Mouse (Mus musculus) midbrain, postnatal 0 days (tissue): ENCODE data around the gene R3hdm4. TPM values are rescaled to one million over a fixed set of nuclear protein-coding genes. Genes with fewer than 3 reads are reported as not detected.
A peak's percentile ranks its signal among the peaks of the same experiment; 100 is the strongest.

Experiments
- ATAC-seq: fragments of 200-750 bp; cut with Nextera tagmentation; 2 replicates; pipeline ENCODE4 v1.8.0; 2017; ENCODE audit warnings: moderate number of reproducible peaks, mild to moderate bottlenecking, moderate TSS enrichment, moderate library complexity; ENCODE audit not compliant: low FRiP score
- DNase-seq: peaks from one replicate; pipeline ENCODE4 v3.0.0-alpha.2; 2015; ENCODE audit warnings: low spot score
- H3K27ac ChIP-seq: fragments of 300-500 bp; sonication (generic); 2 replicates; pipeline ENCODE4 v1.5.1; 2014; ENCODE audit warnings: low read depth, mild to moderate bottlenecking, low read length, mixed read lengths
- H3K27me3 ChIP-seq: fragments of 300-500 bp; sonication (generic); 2 replicates; pipeline ENCODE4 v1.6.1; 2014; ENCODE audit warnings: low read length, control low read depth, mixed read lengths; ENCODE audit not compliant: insufficient read depth
- H3K36me3 ChIP-seq: fragments of 300-500 bp; sonication (generic); 2 replicates; pipeline ENCODE4 v1.6.1; 2014; ENCODE audit warnings: low read length, control low read depth, mixed read lengths; ENCODE audit not compliant: insufficient read depth
- H3K4me1 ChIP-seq: fragments of 300-500 bp; sonication (generic); 2 replicates; pipeline ENCODE4 v1.6.1; 2014; ENCODE audit warnings: mild to moderate bottlenecking, control low read depth, antibody characterized with exemption, low read length, mixed read lengths; ENCODE audit not compliant: insufficient read depth
- H3K4me2 ChIP-seq: fragments of 300-500 bp; sonication (generic); 2 replicates; pipeline ENCODE4 v1.6.1; 2014; ENCODE audit warnings: low read depth, mild to moderate bottlenecking, low read length, mixed read lengths; ENCODE audit not compliant: poor library complexity, severe bottlenecking
- H3K4me3 ChIP-seq: fragments of 300-500 bp; sonication (generic); 2 replicates; pipeline ENCODE4 v1.5.1; 2014; ENCODE audit warnings: low read depth, mild to moderate bottlenecking, low read length, moderate library complexity
- H3K9ac ChIP-seq: fragments of 300-500 bp; sonication (generic); replicated peaks from 2 replicates; pipeline ENCODE4 v1.6.1; 2014; ENCODE audit warnings: mild to moderate bottlenecking, low read length, moderate library complexity, mixed read lengths; ENCODE audit not compliant: poor library complexity, severe bottlenecking
- H3K9me3 ChIP-seq: fragments of 300-500 bp; sonication (generic); 2 replicates; pipeline ENCODE4 v1.6.1; 2016; ENCODE audit warnings: low read length, control low read depth
- CTCF ChIP-seq: IDR thresholded peaks from 2 replicates; pipeline ENCODE4 v1.5.1; 2016; ENCODE audit warnings: antibody characterized with exemption, mild to moderate bottlenecking
- WGBS: fragments of 180-500 bp; shearing (Covaris S2); extraction: QIAGEN DNeasy Blood & Tissue Kit; methylation state at CpG from one replicate; pipeline ENCODE4 v1.1.7; 2014; 5-methylcytosine and 5-hydroxymethylcytosine counted together
- polyA plus RNA-seq: library from polyadenylated mRNA; unstranded; fragments of >200 nt; fragmentation: Nextera tagmentation; extraction: Ambion mirVana; gene quantifications from 2 replicates; pipeline ENCODE4 v1.2.1, GENCODE M21; 2015
- total RNA-seq: library from RNA; depleted of rRNA; stranded (reverse); fragments of >200 nt; gene quantifications from 2 replicates; pipeline ENCODE4 v1.2.3, GENCODE M21; 2014

Gene R3hdm4
- total and polyA plus RNA-seq, 2 experiments from 2014 or later: 118 to 301 TPM

DNA sequence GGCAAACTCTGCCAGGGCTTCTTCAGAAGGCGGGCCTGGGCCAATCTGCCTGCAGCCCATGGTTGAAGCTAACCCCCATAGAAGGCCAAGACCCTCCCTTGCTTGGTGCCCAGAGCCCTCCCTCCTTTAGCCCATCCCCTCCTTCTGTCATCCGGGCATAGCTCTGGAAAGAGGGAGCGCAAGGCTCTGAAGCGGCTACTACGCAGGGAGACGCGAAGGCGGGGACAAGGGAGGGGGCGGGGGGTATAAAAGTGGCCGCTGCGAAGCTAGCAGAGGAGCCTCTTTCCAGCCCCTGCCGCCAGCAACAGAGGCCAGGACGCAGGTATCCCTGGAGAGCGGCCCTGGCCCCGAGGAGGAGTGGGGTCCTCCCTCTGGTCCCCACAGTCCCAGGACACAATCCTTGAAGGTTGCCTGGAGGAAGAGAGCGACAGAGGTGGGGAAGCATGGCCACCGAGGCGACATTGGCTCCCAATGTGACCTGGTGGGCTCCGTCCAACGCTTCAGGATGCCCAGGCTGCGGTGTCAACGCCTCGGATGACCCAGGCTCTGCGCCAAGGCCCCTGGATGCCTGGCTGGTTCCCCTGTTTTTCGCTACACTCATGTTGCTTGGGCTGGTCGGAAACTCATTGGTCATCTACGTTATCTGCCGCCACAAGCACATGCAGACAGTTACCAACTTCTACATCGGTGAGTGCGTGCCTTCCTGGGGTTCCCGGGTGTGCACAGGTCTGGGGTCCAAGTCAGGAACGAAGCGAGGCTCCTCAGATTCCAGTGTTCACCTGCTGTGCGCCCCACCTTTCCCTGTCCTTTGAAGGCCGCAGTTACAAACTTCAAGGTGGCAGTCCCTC lies 2.6 kb downstream of the R3hdm4 start:
- no peak for TF ChIP-seq CTCF
- 6% methylated on average over 35 of the region's 35 CpGs for WGBS
- no peak overlapping the region for H3K9ac ChIP-seq
- no peak for ATAC-seq
- no peak for DNase-seq
- peaks cover 18% of the 10 kb centered on the region for H3K4me1 ChIP-seq
- H3K27ac ChIP-seq: no peak overlapping the region
- H3K9me3 ChIP-seq: no peaks in the 10 kb centered on the region
- H3K4me2 ChIP-seq: no peak overlapping the region; the same call in 1 of the 2 replicates
- no peak overlapping the region; the same call in 1 of the 2 replicates for H3K4me3 ChIP-seq
- no peaks in the 10 kb centered on the region for H3K36me3 ChIP-seq
- peaks cover 48% of the 10 kb centered on the region for H3K27me3 ChIP-seq

DNA sequence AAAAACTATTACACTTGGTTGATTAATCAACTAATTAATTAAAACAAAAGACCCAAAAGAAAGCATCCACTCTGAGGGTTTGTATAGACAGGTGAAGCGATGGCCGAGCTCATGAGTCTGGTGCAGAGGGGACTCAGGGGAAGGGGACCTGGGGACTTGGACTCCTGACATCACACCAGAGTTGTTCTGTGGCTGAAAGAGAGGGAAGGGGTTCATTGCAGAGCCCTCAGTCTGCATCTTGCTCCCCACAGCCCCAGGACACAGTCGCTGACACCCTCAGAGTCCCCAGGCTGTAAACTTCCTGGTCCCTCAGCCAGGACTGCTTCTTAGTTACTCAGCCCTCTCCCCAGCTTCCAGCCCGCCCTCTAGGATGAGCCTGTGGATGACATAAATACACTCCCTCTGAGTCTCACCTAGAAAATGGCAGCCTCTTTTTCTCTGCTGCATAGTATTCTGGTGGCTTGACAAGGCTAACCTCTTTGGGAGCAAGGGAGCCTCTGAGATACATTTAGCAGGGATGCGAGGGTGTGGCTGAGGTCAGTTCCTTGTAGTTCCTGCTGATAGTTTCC lies 3.4 kb downstream of the R3hdm4 start:
- 63% methylated on average over 5 of the region's 5 CpGs for WGBS
- Histone ChIP-seq H3K27ac (no peak overlapping the region), H3K9me3 (no peaks in the 10 kb centered on the region), H3K4me1 (peaks cover 18% of the 10 kb centered on the region), H3K9ac (peak overlapping the region; percentile 86; the same call in 1 of the 2 replicates), H3K4me2 (peak overlapping the region; percentile 95), H3K27me3 (peaks cover 39% of the 10 kb centered on the region), H3K36me3 (no peaks in the 10 kb centered on the region), H3K4me3 (peak overlapping the region; percentile 59)
- no peak for TF ChIP-seq CTCF
- DNase-seq (no peak), ATAC-seq (no peak)

DNA sequence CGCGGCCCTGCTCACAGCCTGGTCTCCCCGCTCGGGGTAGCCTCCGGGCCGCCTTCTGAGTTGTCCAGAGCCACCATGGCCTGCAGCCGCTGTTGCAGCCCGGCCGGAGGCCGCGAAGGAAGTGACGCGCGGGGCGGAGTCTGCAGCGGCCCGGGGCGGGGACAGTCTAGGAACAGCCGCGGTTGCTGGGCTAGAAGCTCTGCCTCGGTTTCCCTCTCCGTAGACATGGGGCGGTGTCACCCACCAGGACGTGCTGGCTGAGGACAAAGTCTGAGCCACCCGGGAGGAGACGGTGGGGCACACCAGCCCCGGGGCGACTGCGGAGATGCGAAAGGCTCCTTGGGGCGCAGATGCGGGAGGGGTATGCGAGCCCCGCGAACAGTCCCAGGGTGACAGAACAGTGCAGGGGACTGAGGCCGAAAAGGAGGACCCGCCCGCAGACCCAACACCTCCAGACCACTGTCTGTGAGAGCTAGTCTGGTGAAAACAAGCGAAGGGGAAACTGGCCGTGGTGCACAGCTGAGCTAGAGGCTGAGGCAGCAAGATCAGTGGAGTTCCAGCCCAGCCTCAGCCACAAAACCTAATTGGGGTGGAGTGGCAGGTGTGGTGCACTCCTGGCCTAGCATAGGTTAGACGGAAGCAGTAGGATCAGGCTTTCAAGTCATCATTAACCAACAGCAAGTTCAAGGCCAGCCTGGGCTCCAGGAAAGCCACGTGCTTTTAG lies 4.0 kb downstream of the R3hdm4 start, which contains the start of gene Kiss1r:
TSS of gene Kiss1r (plus strand) at position 164 of the 724 bp plus-strand sequence.
- Histone ChIP-seq H3K36me3 (peaks cover 6% of the 10 kb centered on the region; the same call in 1 of the 2 replicates), H3K27me3 (peaks cover 33% of the 10 kb centered on the region), H3K9me3 (no peaks in the 10 kb centered on the region), H3K4me1 (peaks cover 18% of the 10 kb centered on the region), H3K4me3 (peak within 1 kb of the TSS; percentile 59), H3K4me2 (peak within 1 kb of the TSS; percentile 95), H3K27ac (peak within 1 kb of the TSS; percentile 70), H3K9ac (peak within 1 kb of the TSS; percentile 86)
- no peak for TF ChIP-seq CTCF
- ATAC-seq (peak; percentile 70), DNase-seq (peak; percentile 80)
- WGBS: 2% methylated on average over 42 of the region's 42 CpGs

DNA sequence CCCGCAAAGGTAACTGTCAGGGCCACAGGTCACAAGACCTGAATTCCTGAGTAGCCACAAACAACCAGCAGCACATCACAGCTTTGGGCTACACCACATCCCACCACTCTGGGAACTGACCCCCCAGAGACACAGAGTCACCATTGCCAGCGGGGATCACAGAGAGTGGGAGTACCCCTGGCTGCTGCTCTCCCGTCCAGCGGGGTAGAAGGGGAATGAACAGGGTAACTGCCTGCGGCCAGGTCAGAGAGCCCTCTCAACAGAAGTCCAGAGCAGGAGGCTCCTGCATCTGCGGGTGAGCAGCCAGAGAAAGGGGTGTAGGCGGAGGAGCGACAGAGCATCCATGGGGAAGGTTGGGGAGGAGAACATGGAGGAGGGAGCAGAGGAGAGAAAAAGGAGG lies 4.9 kb downstream of the R3hdm4 start:
- H3K36me3 ChIP-seq: peaks cover 10% of the 10 kb centered on the region; the same call in 1 of the 2 replicates
- peak overlapping the region; percentile 86 for H3K9ac ChIP-seq
- 7% methylated on average over 8 of the region's 8 CpGs for WGBS
- peaks cover 33% of the 10 kb centered on the region for H3K27me3 ChIP-seq
- peak overlapping the region; percentile 95 for H3K4me2 ChIP-seq
- no peak for DNase-seq
- ATAC-seq: no peak
- peak overlapping the region; percentile 59 for H3K4me3 ChIP-seq
- H3K27ac ChIP-seq: peak overlapping the region; percentile 70; the same call in 1 of the 2 replicates
- no peaks in the 10 kb centered on the region for H3K9me3 ChIP-seq
- H3K4me1 ChIP-seq: peaks cover 12% of the 10 kb centered on the region; the same call in 1 of the 2 replicates
- no peak for TF ChIP-seq CTCF

DNA sequence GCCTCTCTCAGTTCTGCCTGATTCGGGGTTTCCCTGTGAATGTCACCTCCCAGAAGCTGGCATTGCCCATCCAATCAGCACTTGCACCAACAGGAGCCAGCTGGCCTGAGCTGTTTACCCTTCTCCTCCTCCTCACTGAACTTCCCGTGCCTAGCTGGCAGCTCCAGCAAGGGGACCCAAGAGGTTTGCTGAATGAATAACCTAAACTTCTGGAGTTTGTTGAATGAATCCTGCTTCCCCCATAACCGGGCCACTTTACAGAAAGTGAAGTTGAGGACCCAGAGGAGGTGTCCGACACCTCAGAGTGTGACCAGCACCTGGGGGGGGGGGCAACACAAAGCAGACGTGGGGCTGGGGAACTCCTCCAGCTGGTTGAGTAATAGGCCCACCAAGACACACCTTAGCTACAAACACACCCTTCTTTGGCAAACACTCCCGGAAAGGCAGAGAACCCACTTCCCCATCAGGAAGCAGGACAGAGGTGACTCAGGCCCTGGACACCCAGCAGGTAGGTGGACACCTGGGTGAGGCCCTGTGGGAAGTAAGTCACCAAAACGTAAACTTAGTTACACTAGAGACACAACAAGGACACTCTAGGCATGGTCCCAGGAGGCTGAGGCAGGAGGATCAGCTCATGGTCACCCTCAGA lies 5.9 kb downstream of the R3hdm4 start:
- Histone ChIP-seq H3K4me3 (no peak overlapping the region), H3K9me3 (no peaks in the 10 kb centered on the region), H3K36me3 (peaks cover 14% of the 10 kb centered on the region), H3K4me2 (peak overlapping the region; percentile 95; the same call in 1 of the 2 replicates), H3K4me1 (peaks cover 10% of the 10 kb centered on the region; the same call in 1 of the 2 replicates), H3K9ac (no peak overlapping the region), H3K27me3 (peaks cover 23% of the 10 kb centered on the region), H3K27ac (no peak overlapping the region)
- no peak for TF ChIP-seq CTCF
- WGBS: 69% methylated on average over 7 of the region's 7 CpGs
- no peak for DNase-seq
- no peak for ATAC-seq
